Mouse (Mus musculus) layer of hippocampus, postnatal 10 days (tissue): ENCODE measurements around the gene Thap8. TPM values are rescaled to one million over a fixed set of nuclear protein-coding genes. Genes with fewer than 3 reads are reported as not detected.

Experiments used
- DNase-seq, 2 experiments: peaks; one replicate each; pipeline ENCODE4 v3.0.0; 2021; ENCODE audit warnings: low spot score in 2 of 2
- total RNA-seq, 2 experiments: library from RNA; stranded (reverse); gene quantifications; 2 replicates each; pipeline ENCODE4 v1.2.3; 2021

Thap8 gene
- total RNA-seq, 2 experiments from 2014 or later, result 0.27 TPM; not detected in 1

DNA sequence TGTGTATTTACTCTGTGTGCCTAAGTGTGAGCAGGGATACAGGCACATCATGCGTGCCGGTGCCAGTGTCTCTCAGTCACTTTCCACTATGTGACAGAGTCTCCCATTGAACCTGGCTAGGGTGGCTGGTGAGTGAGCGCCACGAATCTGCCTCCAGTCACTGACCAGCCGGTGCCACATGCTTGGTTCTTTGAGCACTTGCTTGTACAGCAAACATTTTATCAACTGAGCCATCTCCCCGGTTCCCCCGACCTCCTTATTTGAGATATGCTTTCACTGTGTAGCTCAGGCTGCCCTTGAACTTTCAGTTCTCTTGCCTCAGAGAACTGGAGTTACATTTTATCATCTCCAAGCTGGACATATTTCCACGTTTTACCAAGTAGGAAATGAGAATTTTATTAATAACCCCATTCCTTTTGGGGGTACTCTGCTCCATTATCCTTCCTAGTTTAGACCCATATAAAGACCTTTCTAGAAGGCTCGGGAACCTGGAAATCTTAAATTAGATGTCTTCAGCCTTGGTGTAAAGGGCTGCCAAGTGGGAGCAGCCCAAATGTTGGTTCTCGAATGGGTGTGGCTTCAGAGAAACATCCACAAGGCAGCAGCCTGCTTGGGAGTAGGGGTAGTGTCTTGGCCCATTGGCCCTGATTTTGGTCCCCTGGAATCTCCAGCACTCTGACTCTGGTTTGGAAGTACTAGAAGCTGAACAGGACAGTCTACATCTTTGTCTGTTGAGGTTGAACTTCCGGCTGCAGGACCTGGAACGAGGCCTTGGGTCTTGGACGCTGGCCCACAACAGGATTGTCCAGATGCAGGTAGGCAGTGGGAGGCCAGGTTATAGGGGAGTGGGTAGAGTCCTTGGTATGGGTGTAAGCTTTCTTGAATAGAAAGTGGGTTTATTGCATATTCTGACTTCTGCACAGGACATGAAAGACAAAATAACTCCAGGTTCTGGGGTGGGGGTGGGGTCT, 36.0 kb downstream of the Thap8 start:
- DNase-seq, result no peak

DNA sequence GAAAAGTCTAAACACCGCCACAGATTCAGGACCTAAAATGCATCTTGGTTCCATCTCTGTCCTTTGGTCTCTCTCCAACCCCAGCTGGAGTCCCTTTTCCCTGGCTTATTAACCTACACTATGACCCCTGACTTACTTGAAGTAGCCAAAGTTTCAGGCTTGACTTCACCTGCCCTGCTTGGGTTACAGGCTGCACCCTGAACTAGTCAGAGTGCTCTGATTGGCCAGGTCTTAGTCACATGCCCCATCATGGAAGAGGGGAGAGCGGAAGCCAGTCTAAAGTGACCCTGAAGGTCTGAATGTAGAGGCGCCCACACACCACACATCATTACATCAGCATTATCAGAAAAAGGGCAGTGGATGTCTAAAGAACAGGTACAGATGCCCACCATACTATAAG, 38.2 kb downstream of the Thap8 start:
- no peak for DNase-seq

DNA sequence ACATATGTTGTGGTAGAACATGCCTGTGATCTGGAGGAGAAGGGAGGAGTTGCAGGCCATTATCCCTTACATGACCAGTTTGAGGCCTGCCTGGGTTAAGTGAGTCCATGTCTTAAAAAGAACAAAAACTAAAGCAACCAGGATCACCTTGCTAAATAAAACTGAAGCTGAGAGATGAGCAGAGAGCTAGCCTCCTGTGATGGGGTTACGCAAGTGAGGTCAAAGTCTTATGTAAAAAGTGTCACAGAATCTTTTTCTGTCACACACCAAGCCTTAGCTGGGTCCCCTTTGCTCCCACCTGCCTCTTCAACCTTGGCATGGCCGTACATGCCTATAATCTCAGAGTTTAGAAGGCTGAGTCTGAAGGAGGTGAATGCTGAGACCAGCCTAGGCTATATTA, 41.1 kb downstream of the Thap8 start:
- no peak for DNase-seq

DNA sequence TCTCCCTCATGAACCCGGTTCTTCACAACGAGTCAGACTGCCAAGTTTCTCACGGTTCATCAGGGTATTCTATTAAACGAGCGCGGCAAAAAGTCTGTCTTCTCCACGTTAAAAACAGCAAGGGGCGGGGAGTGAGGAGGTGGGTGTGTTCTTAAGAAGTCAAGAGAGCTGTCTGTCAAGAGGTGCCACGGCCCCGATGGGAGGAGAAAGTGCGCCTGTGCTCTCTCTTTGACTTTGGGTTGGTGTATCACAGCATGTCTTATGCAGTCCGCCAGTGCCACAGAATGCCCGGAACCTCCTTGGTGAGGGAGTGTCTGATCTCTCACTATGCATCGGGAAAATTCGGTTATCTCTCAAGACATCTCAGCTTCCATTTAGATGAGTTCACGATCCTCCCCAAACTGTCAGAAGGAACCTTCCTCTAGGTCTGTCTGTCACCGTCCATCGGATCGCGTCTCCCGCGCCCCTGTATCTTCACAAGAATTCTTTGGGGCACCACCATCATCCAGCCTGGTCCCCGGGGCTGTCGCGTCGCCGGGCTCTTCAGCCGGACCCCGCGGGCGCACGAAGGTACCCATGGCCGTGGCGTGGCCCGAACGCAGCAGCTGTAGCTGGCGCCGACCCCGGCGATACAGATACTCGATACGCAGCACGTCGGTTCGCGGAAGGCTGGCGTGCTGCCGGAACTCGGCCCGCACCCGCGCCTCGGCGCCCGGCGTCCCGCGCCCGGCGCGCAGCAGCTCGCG, 41.8 kb downstream of the Thap8 start, which contains the start of gene E130208F15Rik:
Gene E130208F15Rik (plus strand): TSS at position 202 of the 746 bp plus-strand sequence.
- DNase-seq, result peak; percentile 42 to 61

DNA sequence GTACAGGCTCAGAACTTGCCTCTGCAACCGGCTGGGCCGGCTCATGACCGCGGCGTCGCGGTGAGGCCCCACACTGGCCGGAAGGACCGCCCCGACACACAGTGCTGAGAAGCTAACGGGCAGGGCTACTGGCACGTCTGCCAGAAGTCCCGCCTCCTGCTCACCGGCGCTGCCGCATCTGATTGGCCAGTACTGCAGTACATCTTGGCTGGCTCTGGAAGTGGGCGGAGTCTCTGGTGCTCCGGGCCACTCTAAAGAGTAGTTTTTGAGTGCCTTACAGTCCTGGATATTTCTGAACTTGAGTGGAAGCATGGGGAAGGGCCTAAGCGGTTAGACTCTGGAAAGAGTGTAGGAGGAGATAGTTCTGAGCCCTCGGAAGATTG, 42.4 kb downstream of the Thap8 start:
- peak; percentile 95 to 97 for DNase-seq

DNA sequence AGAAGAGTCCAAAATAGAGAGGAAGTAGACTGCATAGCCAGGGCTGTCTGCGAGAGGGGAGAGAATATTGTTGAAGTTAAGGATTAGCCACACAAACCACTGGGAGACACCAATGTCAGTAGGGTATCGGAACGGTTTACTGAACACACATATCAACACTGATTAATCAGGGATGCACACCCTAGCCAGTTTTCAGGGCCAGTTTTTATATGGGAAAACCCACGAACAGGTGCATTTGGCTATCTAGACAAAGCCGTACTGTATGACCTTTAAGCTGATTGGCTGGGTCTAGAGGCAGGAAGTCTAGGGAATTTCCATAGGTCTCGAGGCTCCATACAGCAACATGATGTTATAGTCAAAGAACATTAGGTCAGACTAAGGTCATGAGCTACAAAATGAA, 43.0 kb downstream of the Thap8 start:
- no peak for DNase-seq

DNA sequence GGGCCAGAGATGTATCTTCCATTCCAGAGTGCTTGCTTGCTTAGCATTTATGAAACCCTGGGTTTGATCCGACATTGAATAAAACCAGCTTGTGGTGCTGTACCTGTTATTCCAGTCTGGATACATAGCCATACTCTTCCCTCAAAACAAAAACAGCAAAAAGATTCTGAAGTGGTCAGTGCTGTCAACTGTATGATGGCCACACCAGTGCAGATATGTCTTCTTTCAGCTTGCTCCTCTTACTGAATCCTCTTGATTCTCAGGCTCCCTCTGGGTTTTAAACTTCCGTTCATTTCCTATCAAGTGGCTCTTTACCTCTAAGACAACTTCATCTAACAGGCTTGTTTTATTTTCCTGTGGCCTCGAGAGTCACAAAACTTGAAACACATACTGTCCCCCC, 43.9 kb downstream of the Thap8 start, which contains the start of gene Sdhaf1:
Gene Sdhaf1 (minus strand): TSS at position 101 of the 400 bp plus-strand sequence.
- no peak for DNase-seq

DNA sequence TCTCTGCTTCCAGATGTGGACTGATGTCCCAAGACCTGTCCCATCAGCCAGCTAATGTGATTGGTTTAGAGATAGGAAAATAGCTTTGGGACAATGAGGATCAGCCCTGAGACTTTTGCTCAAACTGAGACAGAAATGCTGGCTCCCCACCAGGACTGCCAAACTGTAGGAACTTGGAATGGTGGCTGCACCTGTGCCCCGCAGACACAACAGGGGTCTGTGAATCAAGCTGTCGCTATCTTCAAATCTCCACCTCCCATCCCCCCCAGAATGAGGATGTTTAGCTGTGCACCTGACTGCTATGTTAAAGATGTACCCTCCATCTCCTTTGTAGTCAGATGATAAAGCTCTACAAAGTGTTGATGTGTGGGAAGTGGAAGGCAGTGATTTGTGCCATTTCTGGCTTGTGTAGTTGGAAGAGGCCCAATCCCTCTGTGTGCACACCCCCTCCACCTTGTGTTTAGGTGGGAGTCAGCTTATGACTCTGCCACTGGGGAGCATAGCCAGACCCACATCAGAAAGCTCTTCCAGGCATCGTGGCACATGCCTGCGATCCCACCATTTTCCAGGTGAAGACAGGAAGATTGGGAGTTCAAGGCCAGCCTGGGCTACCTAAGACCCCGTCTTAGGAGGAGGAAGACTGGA, 44.5 kb downstream of the Thap8 start:
- DNase-seq, result no peak

DNA sequence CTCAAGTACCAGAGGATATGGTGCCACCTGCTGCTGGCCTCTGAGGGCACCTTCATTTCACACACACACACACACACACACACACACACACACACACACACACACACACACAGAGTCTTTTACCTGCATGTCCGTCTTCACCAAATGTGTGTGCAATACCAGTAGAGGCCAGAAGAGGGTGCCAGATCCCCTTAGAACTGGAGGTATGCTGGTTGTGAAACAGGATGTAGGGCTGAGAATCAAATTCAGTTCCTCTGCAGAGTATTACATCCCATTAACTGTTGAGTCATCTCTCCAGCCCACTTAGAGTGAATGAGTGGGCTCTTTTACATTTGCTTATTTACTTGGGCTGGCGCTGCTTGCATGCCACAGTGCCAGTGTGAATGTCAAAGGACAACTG, 45.5 kb downstream of the Thap8 start:
- peak in 1 of 2 experiments; percentile 49 for DNase-seq

DNA sequence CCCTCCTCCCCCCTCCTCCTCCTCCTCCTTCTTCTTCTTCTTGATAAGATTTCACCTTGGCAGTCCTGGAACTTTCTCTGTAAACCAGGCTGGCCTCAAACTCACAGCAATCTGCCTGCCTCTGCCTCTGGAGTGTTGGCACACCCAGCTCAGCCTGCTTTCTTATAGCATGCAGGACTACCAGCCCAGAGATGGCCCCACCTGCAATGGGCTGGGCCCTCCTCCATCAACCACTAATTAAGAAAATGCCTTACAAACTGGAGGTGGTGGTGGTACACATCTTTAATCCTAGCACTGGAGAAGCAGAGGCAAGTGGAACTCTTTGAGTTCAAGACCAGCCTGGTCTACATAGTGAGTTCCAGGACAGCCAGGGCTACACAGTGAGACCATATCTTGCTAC, 46.5 kb downstream of the Thap8 start:
- DNase-seq, result no peak

DNA sequence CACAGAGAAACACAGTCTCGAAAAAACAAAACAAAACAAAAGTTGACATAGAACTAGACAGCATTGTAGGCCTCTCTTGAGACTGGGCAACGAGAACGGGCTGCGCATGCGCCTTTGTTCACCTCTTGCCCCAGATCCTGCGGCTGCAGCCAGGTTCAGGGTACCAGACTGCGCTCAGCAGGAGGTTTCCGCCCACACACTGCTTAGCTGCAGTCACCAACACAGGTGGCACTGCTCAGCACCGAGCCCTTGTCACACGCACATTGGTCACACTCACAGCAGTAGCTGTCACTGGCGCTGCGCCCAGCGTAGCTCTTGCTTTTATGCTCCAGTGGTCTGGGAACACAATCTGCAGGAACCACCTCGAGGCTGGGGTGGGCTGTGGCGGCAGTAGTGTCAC, 47.2 kb downstream of the Thap8 start:
- DNase-seq, result no peak

DNA sequence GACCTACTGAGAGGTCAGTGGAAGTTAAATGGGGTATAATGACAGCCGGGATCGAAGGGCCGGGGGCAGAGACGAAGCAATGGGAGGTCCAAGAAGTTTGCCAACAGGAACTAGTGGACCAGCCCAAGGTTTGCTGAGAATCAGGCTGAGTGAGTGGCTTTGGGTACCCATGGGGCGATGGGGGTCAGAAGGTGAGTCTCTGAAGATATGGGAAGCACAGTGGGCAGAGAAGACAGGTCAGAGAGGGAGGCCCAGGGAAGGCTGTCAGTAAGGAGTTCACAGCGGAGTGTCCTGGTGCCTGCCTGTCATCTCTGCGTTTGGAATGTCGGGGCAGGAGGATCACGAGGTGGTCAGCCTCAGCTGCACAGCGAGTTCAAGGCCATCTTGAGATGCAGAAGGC, 48.5 kb downstream of the Thap8 start:
- no peak for DNase-seq

DNA sequence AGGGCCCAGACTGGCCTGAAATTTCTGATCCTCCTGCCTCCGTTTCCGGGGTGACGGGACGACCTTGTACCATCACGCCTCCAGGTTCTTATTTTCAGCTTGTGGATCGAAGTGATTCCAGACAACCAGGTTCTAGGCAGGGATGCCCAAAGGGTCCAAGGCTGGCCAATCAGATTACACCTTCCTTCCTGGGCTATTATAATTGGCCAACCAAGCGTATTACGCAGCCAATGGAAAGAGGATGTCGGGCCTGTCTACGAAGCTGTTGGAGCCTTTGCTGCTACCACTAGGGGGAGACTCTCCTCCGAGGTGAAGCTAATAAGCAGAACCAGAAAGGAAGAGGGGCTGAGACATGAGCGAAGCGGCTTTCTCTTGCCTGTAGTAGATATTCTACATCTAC, 52.0 kb downstream of the Thap8 start:
- DNase-seq, result peak; percentile 84 to 87

DNA sequence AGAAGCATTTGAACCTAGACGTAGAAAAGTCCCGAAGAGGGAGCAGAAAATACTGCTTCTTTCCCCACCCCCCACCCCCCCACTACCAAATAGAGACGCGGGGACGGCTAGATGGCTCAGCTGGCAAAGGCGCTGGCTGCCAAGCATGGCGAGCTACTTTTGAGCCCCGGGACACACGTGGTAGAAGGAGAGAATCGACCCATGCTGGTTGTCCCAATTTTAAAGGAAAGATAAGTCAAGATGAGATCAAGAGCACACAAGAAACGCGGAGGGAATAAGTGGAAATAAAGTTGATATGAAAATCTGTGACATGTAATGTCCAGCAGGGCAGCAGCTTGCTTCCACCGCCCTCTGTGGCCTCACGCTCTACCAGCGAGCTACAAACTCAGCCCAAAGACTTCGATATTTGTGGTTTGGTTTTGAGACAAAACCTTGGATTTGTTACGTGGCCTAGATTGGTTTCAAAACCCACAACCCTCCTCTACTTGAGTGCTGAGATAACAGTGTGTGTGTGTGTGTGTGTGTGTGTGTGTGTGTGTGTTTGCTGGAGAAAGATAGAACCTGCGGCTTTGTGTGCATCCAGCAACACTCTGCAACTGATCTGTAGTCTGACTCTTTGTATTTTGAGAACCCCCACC, 52.8 kb downstream of the Thap8 start:
- no peak for DNase-seq

DNA sequence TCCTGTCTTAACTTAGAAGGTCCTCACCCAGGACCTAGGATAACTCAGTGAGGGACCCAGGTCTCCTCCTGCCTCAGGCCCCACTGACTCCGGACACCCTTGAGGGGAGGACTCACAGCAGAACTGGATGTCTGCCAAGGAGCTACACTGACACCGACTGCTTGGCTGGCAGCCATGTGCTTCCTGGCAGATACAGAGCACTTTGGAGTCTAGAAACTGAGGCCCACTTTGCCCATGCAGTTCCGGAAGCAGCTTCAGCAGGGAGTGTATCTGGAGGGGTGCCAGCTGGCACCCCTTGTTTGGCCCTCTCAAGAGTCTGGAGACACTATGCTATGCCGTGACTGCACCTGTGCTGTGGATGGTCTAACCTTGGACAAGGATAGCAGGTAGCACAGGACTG, 53.5 kb downstream of the Thap8 start:
- DNase-seq, result peak; percentile 59 to 76

DNA sequence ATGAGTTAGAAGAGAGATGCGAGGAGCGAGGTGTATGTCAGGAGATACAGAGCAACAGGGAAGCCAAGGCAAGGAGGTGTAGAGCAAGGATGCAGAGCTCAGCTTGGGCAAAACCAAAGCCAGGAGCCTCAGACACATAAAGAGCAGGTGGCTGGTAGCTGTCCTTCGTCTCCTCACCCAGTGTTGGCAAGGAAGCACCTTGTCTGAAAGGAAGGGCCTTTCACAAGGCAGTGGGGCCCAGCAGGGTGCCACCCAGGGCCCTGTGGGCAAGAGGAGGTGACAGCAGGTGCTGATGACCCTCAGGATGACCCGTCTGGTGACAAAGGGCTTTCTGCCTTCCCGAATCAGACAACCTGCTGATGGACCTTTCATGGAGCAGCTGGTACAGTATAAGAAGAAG, 54.7 kb downstream of the Thap8 start:
- no peak for DNase-seq

DNA sequence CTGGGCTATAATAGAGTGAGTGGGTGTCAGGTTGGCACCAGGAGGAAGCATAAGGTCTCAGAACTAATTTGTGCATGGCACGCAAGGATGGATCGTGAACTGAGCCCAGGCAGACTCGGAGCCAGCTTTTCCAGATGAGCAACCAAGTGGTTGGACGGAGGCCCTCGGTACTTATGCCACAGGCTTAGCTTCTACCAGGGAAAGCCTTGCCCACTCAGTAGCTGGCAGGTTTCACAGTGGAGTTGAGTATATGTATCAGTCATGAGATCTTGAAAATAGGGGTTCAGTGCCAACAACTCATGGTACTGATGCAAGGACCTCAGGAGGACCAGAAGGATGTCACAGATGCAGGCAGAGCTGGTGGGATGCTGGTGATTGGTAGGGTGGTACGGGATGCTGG, 55.8 kb downstream of the Thap8 start:
- DNase-seq, result peak; percentile 57 to 63

DNA sequence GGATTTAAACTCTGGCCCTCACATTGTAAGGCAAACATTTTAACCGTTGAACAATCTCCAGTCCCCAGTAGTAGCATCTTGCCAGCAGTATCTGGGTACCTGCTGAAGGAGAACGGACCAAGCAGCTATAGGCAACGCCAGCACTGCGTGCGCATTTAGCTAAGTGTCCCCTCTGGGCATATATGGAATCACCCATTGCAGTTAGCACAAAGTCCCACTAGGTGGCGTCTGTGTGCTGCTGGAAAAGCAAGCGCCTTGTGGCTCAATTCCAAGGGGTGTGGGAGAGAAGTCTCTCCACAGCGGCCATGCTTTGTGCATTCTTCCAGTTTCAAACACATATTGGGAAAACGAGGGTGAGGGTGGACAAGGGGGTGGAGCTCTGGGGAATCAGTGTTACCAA, 56.5 kb downstream of the Thap8 start:
- DNase-seq, result peak; percentile 93

DNA sequence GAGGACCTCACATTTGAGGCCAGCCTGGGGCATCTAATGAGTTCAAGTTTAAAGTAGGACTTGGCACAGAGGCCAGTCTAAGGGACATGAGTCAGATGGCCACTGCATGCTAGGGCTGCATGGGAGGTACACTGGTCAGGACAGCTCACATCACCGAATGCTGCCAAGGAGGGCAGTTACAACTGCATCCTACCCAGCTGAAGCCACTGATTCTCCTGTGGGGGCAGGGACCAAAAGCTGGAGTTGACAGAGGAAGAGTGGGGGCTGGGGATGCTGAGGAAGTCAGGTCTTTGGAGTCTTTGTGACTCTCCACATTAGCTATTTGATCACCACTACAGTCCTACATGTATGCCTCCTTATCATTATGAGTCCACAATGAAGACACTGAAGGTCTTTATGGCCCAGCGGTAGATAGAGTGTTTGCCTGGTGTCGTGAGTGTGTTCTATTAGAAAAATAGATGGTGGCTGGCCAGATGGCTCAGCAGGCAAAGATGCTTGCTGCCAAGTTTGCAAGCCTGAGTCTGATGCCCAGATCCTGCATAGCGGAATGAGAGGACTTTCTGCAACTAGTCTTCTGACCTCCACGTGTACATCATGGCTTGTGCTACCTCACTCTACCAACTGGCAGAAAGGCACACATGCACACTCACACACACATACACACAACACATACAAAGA, 59.7 kb downstream of the Thap8 start:
- DNase-seq, result peak in 1 of 2 experiments; percentile 45
